Mouse (Mus musculus) brain, embryonic 14.5 days (tissue): ENCODE results near the gene Nrp2.

Experiments used
- CTCF ChIP-seq: fragments of 200-500 bp; IDR thresholded peaks from 2 replicates; pipeline ENCODE4 v1.5.1; 2012; ENCODE audit warnings: inconsistent platforms, mild to moderate bottlenecking, moderate library complexity, borderline replicate concordance; ENCODE audit not compliant: insufficient read depth, insufficient read length; ENCODE audit errors: extremely low read depth
- POLR2A ChIP-seq: fragments of 200-500 bp; IDR thresholded peaks from 2 replicates; pipeline ENCODE4 v1.6.1; 2012; ENCODE audit warnings: mild to moderate bottlenecking, inconsistent platforms, borderline replicate concordance; ENCODE audit not compliant: poor library complexity, insufficient read depth, insufficient read length, severe bottlenecking; ENCODE audit errors: extremely low read depth

DNA sequence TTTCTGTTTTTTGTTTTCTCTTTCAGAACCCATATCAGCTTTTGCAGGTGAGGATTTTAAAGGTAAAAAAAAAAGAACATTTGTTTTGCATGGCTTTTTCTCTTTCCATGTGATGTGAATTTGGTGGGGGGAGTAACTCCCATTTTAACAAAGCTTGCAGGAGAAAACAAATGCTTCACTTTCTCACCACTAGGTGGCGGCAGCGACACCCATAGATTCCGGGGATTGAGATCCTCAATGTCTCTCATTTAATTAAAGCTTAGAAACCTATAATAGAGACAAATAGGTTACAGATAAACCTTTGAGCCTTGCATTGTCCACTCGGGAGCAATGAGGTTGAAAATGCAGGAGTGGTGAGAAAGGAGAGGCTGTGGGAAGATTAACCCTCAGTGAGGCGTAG lies 83.2 kb downstream of the Nrp2 start:
- TF ChIP-seq POLR2A = no peak
- TF ChIP-seq CTCF = peak; percentile 76; the same call in 1 of the 2 replicates
